Mouse (Mus musculus): ENCODE measurements around the gene Stk16.

DNA sequence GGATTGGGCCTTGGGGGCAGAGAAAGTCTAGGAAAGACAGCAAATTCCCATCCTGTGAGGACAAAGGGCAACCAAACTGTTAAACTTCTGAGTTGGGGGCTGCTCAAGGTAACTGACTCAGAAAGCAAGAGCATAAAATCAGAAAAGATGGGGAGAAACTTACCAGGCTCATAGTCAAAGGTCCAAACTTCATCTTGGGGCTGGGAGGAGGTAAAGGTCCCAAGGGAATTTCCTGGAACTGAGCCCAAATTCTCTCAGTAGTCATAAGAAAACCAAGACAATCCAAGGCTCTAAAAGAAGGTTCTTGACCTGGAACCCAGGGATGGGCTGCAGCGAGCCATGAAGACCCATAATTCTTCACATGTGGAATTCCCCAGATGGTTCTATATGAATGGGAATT is 9.4 kb upstream of the Stk16 start:
- TF ChIP-seq EP300 (IDR thresholded peaks at IDR 0.05): no peak
- no peak for TF ChIP-seq CTCF (IDR thresholded peaks at IDR 0.05)

Data from lung, postnatal 0 days (tissue).